Mouse (Mus musculus): ENCODE measurements at regions not wholly inside any gene's neighbourhood (a gene's known extent, or its start where the extent isn't known, plus 50 kb on each side); places are given as distances from the start of the nearest gene placed in this dataset.
"Not testable (repeated sequence)": the region's sequence is repeated elsewhere in the genome, so short reads cannot be mapped to it uniquely, and the experiment has no call there.

DNA sequence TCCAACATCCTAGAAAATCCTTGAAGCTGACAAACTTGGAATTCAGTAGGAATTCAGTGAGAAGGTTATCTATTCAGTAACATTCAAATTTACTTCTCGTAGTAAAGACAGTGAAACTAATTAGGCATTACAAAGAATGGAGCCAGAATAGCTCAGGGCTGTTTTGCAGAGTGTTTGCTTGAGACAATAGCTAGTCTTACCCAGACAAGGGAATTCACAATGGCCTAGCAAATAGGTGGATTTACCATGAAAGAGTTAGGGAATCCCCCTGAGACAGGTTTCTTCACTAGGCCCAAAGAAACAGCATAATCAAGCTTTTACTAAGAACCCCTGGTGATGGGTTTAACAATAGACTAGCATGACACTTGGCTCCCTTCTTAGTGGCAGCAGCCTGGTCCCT lies 699.2 kb upstream of the Dmd start:
- H3K4me1 ChIP-seq (replicated peaks); ATAC-seq (ENCODE audit: low read depth); H3K27ac ChIP-seq (replicated peaks); H3K9me3 ChIP-seq; H3K36me3 ChIP-seq; H3K9ac ChIP-seq; H3K4me2 ChIP-seq; H3K27me3 ChIP-seq; H3K4me3 ChIP-seq: not testable (repeated sequence)
- 28% methylated on average over 1 of the region's 1 CpGs for WGBS

DNA sequence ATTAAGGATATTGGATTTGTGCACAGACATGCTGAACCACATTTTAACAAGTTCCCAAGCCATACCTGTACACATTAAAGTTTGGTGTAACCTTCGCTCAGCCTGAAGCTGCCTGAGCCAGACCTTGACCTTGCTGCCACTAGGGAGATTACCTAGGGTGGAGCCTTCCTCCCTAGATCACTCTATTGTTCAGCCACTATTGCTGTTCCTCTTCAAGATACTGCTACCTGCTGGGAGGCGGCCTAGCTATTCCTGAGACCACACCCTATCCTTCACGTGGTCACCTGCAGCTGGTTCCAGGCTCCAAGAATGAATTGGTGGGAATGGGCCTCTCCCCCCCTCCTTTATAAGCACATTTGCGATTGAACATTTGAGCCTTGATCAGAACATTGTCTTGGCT lies 666.3 kb upstream of the Dmd start:
- not testable (repeated sequence) for H3K27ac ChIP-seq (replicated peaks); H3K9me3 ChIP-seq; H3K9ac ChIP-seq; H3K4me3 ChIP-seq; H3K27me3 ChIP-seq; ATAC-seq (ENCODE audit: low read depth); H3K4me2 ChIP-seq; H3K4me1 ChIP-seq (replicated peaks); H3K36me3 ChIP-seq
- 71% methylated on average over 4 of the region's 4 CpGs for WGBS

DNA sequence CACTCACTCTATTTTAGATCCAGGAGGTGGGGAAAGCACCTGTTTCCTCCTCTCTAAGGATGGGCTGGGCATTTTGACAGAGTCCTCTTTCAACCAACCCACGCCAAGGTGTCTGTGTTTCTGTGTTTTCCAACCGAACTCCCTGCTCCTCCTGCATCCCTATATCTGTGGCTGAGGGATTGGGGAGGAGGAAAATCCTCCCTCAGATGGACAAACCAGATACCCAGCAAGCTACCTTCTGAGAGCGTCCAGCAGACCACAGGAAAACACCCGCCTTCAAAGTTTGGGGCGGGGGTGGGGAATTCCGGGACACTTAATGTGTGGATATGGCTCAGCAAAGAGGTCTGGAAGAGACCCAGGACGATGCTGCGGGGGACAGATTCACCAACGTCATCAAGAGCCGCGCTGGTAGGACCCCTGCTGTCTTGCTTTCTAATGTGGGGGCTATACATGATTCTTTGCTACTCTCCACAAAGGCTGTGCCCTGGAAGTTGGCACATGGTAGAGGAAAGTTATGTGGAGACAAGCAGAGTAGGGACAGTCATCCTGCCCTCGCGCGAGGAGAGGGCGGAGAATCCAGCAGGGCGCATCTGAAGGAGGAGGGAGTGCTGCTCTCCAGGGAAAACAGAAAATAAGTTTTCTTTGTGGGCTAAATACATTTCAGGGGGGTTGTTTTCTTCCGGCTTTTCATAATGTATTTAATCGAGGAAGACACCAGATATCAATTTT lies 637.7 kb upstream of the Dmd start:
- H3K4me3 ChIP-seq: peak overlapping the region; percentile 26
- H3K4me1 ChIP-seq (replicated peaks): no peaks in the 10 kb centered on the region; the same call in 1 of the 2 replicates
- ATAC-seq (ENCODE audit: low read depth): no peak; the same call in 1 of the 2 replicates
- H3K27ac ChIP-seq (replicated peaks): no peak overlapping the region
- no peaks in the 10 kb centered on the region for H3K27me3 ChIP-seq
- H3K9me3 ChIP-seq: no peaks in the 10 kb centered on the region
- no peaks in the 10 kb centered on the region for H3K36me3 ChIP-seq
- H3K4me2 ChIP-seq: peak overlapping the region; percentile 55
- H3K9ac ChIP-seq: no peak overlapping the region
- 24% methylated on average over 18 of the region's 18 CpGs for WGBS
